Mouse (Mus musculus) heart, adult 2 months (tissue): ENCODE data around the gene Oas1c. TPM values are rescaled to one million over a fixed set of nuclear protein-coding genes. Genes with fewer than 3 reads are reported as not detected.

Experiments used
- DNase-seq, 2 experiments: peaks; one replicate each; pipeline ENCODE4 v3.0.0; 2021
- H3K27ac ChIP-seq: fragments of 200-600 bp; 2 replicates; pipeline ENCODE4 v1.8.1; 2022
- H3K27me3 ChIP-seq: fragments of 200-500 bp; 2 replicates; pipeline ENCODE4 v1.6.1; 2012; ENCODE audit warnings: mild to moderate bottlenecking, low read length, inconsistent platforms, mixed read lengths; ENCODE audit not compliant: control insufficient read depth, insufficient read depth
- H3K36me3 ChIP-seq: fragments of 200-500 bp; 2 replicates; pipeline ENCODE4 v1.6.1; 2012; ENCODE audit warnings: low read length, inconsistent platforms; ENCODE audit not compliant: control insufficient read depth, insufficient read depth
- H3K4me1 ChIP-seq: fragments of 200-500 bp; 2 replicates; pipeline ENCODE4 v1.6.1; 2011; ENCODE audit warnings: low read length; ENCODE audit not compliant: control insufficient read depth, insufficient read depth
- H3K4me3 ChIP-seq: fragments of 200-600 bp; 2 replicates; pipeline ENCODE4 v1.8.1; 2022
- H3K79me2 ChIP-seq: fragments of 200-500 bp; replicated peaks from 2 replicates; pipeline ENCODE4 v1.6.1; 2012; ENCODE audit warnings: mild to moderate bottlenecking, inconsistent platforms, low read length, moderate library complexity, mixed read lengths; ENCODE audit not compliant: control insufficient read depth, insufficient read depth
- H3K9ac ChIP-seq: fragments of 200-500 bp; 2 replicates; pipeline ENCODE4 v1.6.1; 2012; ENCODE audit warnings: low read depth, mild to moderate bottlenecking, control low read depth, inconsistent platforms, low read length, mixed read lengths
- CTCF ChIP-seq: fragments of 200-600 bp; IDR thresholded peaks from 2 replicates; pipeline ENCODE4 v1.8.1; 2022; ENCODE audit warnings: antibody characterized with exemption, mild to moderate bottlenecking, moderate library complexity
- EP300 ChIP-seq: fragments of 200-500 bp; IDR thresholded peaks from 2 replicates; pipeline ENCODE4 v1.6.1; 2011; ENCODE audit warnings: low read depth, low read length, control low read depth; ENCODE audit not compliant: insufficient read depth
- POLR2A ChIP-seq: fragments of 200-500 bp; IDR thresholded peaks from 2 replicates; pipeline ENCODE4 v1.6.1; 2011; ENCODE audit warnings: mild to moderate bottlenecking, low read depth, low read length, control low read depth; ENCODE audit not compliant: insufficient read depth
- WGBS: fragments of 180-500 bp; shearing (Covaris S2); methylation state at CpG from one replicate; pipeline ENCODE4 v1.1.7; 2018; 5-methylcytosine and 5-hydroxymethylcytosine counted together
- intact Hi-C: fragments of 180-260 bp; cut with DNase I; formaldehyde crosslinking; loops from one replicate; pipeline ENCODE4 v1.15.1; 2025
- microRNA-seq, 2 experiments: library from miRNA; unstranded; fragments of <30 nt; microRNA quantifications; one replicate each; pipeline ENCODE4 v1.2.0; 2021
- polyA plus RNA-seq: library from polyadenylated mRNA; depleted of rRNA; stranded (reverse); fragments of >200 nt; gene quantifications from 2 replicates; pipeline ENCODE4 v1.2.3, GENCODE M21; 2012; rRNA removed
- total RNA-seq, 2 experiments: library from RNA; stranded (reverse); gene quantifications; 2 replicates each; pipeline ENCODE4 v1.2.3; 2021

Gene Oas1c
- total and polyA plus RNA-seq, 3 experiments: 0.26 to 1.3 (median 0.36) TPM

DNA sequence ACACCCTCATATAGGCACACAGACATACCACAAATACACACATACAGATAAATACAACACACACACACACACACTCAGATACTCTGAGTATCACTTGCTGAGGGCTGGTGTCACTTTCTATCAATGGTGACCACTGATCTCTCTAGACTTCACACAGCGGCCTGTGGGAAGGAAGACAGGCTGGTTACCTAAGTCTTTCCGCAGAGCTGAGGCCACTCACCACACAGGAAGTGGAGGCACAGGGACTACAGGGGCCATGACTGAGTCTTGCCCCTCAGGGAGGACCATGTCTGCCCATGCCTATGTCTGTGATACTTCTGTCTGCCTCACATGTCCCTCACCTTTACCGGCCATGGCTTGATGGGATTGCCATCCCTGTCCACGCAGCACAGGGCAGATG lies 58.1 kb downstream of the Oas1c start:
- no peaks in the 10 kb centered on the region for H3K27me3 ChIP-seq
- H3K27ac ChIP-seq: no peak overlapping the region
- no peak overlapping the region for H3K9ac ChIP-seq
- 79% methylated on average over 4 of the region's 4 CpGs for WGBS
- intact Hi-C loops: no loop called here
- no peaks in the 10 kb centered on the region for H3K36me3 ChIP-seq
- peaks cover 2% of the 10 kb centered on the region; the same call in 1 of the 2 replicates for H3K4me1 ChIP-seq
- TF ChIP-seq POLR2A (no peak), EP300 (no peak), CTCF (no peak)
- no peaks in the 10 kb centered on the region for H3K79me2 ChIP-seq
- no peak overlapping the region for H3K4me3 ChIP-seq
- no peak for DNase-seq

DNA sequence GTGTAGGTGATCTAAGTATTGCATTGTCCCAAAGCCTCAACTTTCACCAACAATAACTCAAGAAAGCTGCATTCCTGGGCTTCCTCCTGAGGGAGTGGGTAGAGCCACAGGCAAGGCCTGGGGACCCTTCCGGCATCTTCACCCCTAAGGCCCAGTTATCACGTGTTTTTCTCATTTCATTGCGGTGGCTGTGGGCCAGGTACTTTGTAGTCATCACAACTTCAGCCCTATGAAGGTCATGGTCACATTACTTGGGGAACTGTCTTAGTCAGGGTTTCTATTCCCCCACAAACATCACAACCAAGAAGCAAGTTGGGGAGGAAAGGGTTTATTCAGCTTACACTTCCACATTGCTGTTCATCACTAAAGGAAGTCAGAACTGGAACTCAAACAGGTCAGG lies 59.5 kb downstream of the Oas1c start:
- DNase-seq: no peak
- no peak overlapping the region for H3K27ac ChIP-seq
- H3K4me3 ChIP-seq: no peak overlapping the region
- H3K79me2 ChIP-seq: no peaks in the 10 kb centered on the region
- H3K36me3 ChIP-seq: no peaks in the 10 kb centered on the region
- no peak overlapping the region for H3K9ac ChIP-seq
- H3K27me3 ChIP-seq: no peaks in the 10 kb centered on the region
- TF ChIP-seq EP300 (no peak), CTCF (no peak), POLR2A (no peak)
- intact Hi-C loops: no loop called here
- H3K4me1 ChIP-seq: peaks cover 2% of the 10 kb centered on the region; the same call in 1 of the 2 replicates
- WGBS: 65% methylated on average over 3 of the region's 3 CpGs

DNA sequence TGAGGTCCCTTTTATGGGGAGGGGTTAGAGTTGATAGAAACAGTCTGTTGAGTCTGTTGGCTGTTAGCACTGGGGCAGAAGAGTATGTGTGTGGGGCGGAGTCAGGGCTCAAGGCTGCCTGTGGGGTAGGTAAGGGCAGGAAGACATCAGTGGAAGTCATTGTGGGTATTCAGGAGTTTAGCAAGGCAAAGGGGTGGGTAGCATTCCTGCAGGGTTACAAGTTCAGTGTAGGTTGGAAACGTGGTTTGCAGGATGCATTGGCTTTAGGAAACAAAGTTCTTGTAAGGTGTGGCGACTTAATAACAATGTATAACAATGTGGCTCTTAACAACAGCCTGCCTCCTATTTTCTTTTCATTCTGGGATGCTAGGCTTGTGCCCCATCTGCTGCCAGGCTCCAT lies 61.1 kb downstream of the Oas1c start:
- no peak overlapping the region for H3K4me3 ChIP-seq
- no peak overlapping the region for H3K27ac ChIP-seq
- no peak overlapping the region for H3K9ac ChIP-seq
- DNase-seq: no peak
- peaks cover 3% of the 10 kb centered on the region for H3K4me1 ChIP-seq
- no peaks in the 10 kb centered on the region for H3K27me3 ChIP-seq
- WGBS: 77% methylated on average over 3 of the region's 3 CpGs
- no peaks in the 10 kb centered on the region for H3K36me3 ChIP-seq
- no peak for TF ChIP-seq EP300
- TF ChIP-seq CTCF: no peak
- H3K79me2 ChIP-seq: no peaks in the 10 kb centered on the region
- intact Hi-C loops: no loop called here

Small RNA genes lying within 50 kb of the gene (microRNA-seq; reads per million reads assigned to microRNA genes)
- gene Gm22907: 0 reads per million in 2 experiments

Other genes starting within 250 kb of the Oas1c start
- 10 to 100 TPM; 30.7 to 35.1 TPM for gene Tpcn1, start 223.8 kb downstream of the Oas1c start, total RNA-seq
- 53.7 and 59.7 TPM in 2 replicates for gene Tpcn1, start 223.8 kb downstream of the Oas1c start, polyA plus RNA-seq
- gene Iqcd, start 223.5 kb downstream of the Oas1c start, total RNA-seq: not detected
- gene Iqcd, start 223.5 kb downstream of the Oas1c start, polyA plus RNA-seq: 0.14 and 0.20 TPM in 2 replicates
- gene Rita1, start 199.9 kb downstream of the Oas1c start, total RNA-seq: 10 to 100 TPM; 14.2 to 16.0 TPM
- gene Rita1, start 199.9 kb downstream of the Oas1c start, polyA plus RNA-seq: 15.3 and 21.7 TPM in 2 replicates
- gene Ddx54, start 199.8 kb downstream of the Oas1c start, total RNA-seq: 10 to 100 TPM; 21.4 to 22.5 TPM
- gene Ddx54, start 199.8 kb downstream of the Oas1c start, polyA plus RNA-seq: 16.2 and 18.2 TPM in 2 replicates
- not detected for gene Cfap73, start 178.3 kb downstream of the Oas1c start, total RNA-seq
- gene Cfap73, start 178.3 kb downstream of the Oas1c start, polyA plus RNA-seq: 0.16 TPM in 1 of 2 replicates, not detected in the other
- not detected for gene Rasal1, start 163.7 kb downstream of the Oas1c start, total RNA-seq
- gene Rasal1, start 163.7 kb downstream of the Oas1c start, polyA plus RNA-seq: 0.06 and 0.33 TPM in 2 replicates
- 1 to 10 TPM; 2.1 to 2.7 TPM for gene Dtx1, start 100.6 kb downstream of the Oas1c start, total RNA-seq
- 3.5 and 4.2 TPM in 2 replicates for gene Dtx1, start 100.6 kb downstream of the Oas1c start, polyA plus RNA-seq
- 1 to 10 TPM in 1 of 2 experiments, under 1 TPM in 1; 0.55 to 1.0 TPM for gene Oas2, start 62.7 kb downstream of the Oas1c start, total RNA-seq
- 9.6 and 11.3 TPM in 2 replicates for gene Oas2, start 62.7 kb downstream of the Oas1c start, polyA plus RNA-seq
- gene Oas3, start 34.9 kb downstream of the Oas1c start, total RNA-seq: under 1 TPM; 0.05 to 0.07 TPM
- gene Oas3, start 34.9 kb downstream of the Oas1c start, polyA plus RNA-seq: 0.61 and 0.94 TPM in 2 replicates
- gene Oas1e, start 17.0 kb downstream of the Oas1c start, total RNA-seq: not detected
- gene Oas1e, start 17.0 kb downstream of the Oas1c start, polyA plus RNA-seq: not detected in 2 replicates
- not detected for gene Oas1f, start 34.9 kb upstream of the Oas1c start, total RNA-seq
- not detected in 2 replicates for gene Oas1f, start 34.9 kb upstream of the Oas1c start, polyA plus RNA-seq
- not detected for gene Oas1h, start 48.9 kb upstream of the Oas1c start, total RNA-seq
- gene Oas1h, start 48.9 kb upstream of the Oas1c start, polyA plus RNA-seq: not detected in 2 replicates
- under 1 TPM in 1 of 2 experiments, not detected in 1; 0.34 TPM for gene Oas1g, start 75.1 kb upstream of the Oas1c start, total RNA-seq
- gene Oas1g, start 75.1 kb upstream of the Oas1c start, polyA plus RNA-seq: 1.0 and 1.5 TPM in 2 replicates
- gene Oas1a, start 95.0 kb upstream of the Oas1c start, total RNA-seq: under 1 TPM; 0.63 to 0.84 TPM
- 2.6 and 3.4 TPM in 2 replicates for gene Oas1a, start 95.0 kb upstream of the Oas1c start, polyA plus RNA-seq
- not detected for gene Oas1d, start 102.0 kb upstream of the Oas1c start, total RNA-seq
- not detected in 2 replicates for gene Oas1d, start 102.0 kb upstream of the Oas1c start, polyA plus RNA-seq
- not detected for gene Rph3a, start 197.6 kb upstream of the Oas1c start, total RNA-seq
- gene Rph3a, start 197.6 kb upstream of the Oas1c start, polyA plus RNA-seq: 0.06 TPM in 1 of 2 replicates, not detected in the other